Comparison of ENCODE assay signal across 32 mouse cellular contexts in genomic region chr6:99751308-99751707, GRCm38 (mm10). TPM values are rescaled to one million over a fixed set of nuclear protein-coding genes. Genes with fewer than 3 reads are reported as not detected.
DNase-seq lines count a peak whose midpoint lies in the region; ATAC-seq and TF ChIP-seq lines count a peak whose summit lies in the region.
"Had no signal": no experiment of that assay in that cellular context is flagged by ENCODE, and none has a peak within 500 bp of the region (broad histone marks: within the 10 kb centered on the region; RNA-seq: fewer than 3 reads in every experiment).

No protein-coding gene starts in this region.

- TF ChIP-seq CTCF in hindbrain, postnatal 0 days (IDR thresholded peaks at IDR 0.05; ENCODE audit: low read depth) = no peak
- TF ChIP-seq CTCF in brain, embryonic 14.5 days (IDR thresholded peaks at IDR 0.05; ENCODE audit: borderline replicate concordance, extremely low read depth, insufficient read depth, insufficient read length) = no peak

- no peaks in the 10 kb centered on the region for H3K36me3 ChIP-seq in hindbrain, postnatal 0 days (ENCODE audit: insufficient read depth, low read length)
- no peaks in the 10 kb centered on the region for H3K36me3 ChIP-seq in hindbrain, embryonic 14.5 days (replicated peaks; ENCODE audit: control insufficient read depth, insufficient read depth)
- H3K36me3 ChIP-seq: embryonic facial prominence, embryonic 15.5 days; heart, embryonic 10.5 days; kidney, embryonic 15.5 days; limb, embryonic 15.5 days; liver, embryonic 15.5 days; lung, embryonic 15.5 days had no signal

- no peaks in the 10 kb centered on the region for H3K9me3 ChIP-seq in hindbrain, postnatal 0 days (ENCODE audit: low read length)
- no peaks in the 10 kb centered on the region for H3K9me3 ChIP-seq in hindbrain, embryonic 14.5 days (ENCODE audit: control insufficient read depth, low read length)
- H3K9me3 ChIP-seq: embryonic facial prominence, embryonic 15.5 days; heart, embryonic 10.5 days; kidney, embryonic 15.5 days; limb, embryonic 15.5 days; liver, embryonic 15.5 days; lung, embryonic 15.5 days had no signal

- peak; percentile 14 for DNase-seq in hindbrain, postnatal 0 days (ENCODE audit: low spot score)
- no peak for DNase-seq in hindbrain, embryonic 14.5 days (ENCODE audit: low spot score)
- DNase-seq in brain, adult 2 months (ENCODE audit: low read depth, low spot score) = peak; percentile 46
- peak; percentile 85 for DNase-seq in brain, embryonic 14.5 days (ENCODE audit: low read depth)
- DNase-seq in layer of hippocampus, adult 9-11 months = peak; percentile 50
- DNase-seq in c-Kit-positive CD71-positive TER-119-positive erythroid progenitor cells, embryonic 14.5 days (ENCODE audit: low spot score) = no peak
- no peak for DNase-seq in cerebellum, postnatal 36 days
- DNase-seq: adrenal gland, adult 2 months; cerebellum, adult 2 months; cerebellum, postnatal 25 days; embryo, embryonic 11 days; gastrocnemius, postnatal 10 days; kidney, adult 11 months; kidney, postnatal 4 days; left cerebral cortex, postnatal 4 days; lung, postnatal 4 days had no signal

- no peak for TF ChIP-seq POLR2A in brain, embryonic 14.5 days (IDR thresholded peaks at IDR 0.05; ENCODE audit: borderline replicate concordance, extremely low read depth, insufficient read depth, insufficient read length, poor library complexity, severe bottlenecking)

- WGBS in hindbrain, postnatal 0 days = 47% methylated on average over 6 of the region's 6 CpGs
- WGBS in hindbrain, embryonic 14.5 days = 46% methylated on average over 6 of the region's 6 CpGs

- H3K27me3 ChIP-seq in hindbrain, postnatal 0 days (ENCODE audit: insufficient read depth, low read length) = no peaks in the 10 kb centered on the region
- H3K27me3 ChIP-seq in hindbrain, embryonic 14.5 days (ENCODE audit: control insufficient read depth, insufficient read depth, low read length) = 0 out of 2 replicates have a peak, but pooled peaks cover 4% of the 10 kb centered on the region
- H3K27me3 ChIP-seq: embryonic facial prominence, embryonic 15.5 days; limb, embryonic 15.5 days; liver, embryonic 15.5 days; lung, embryonic 15.5 days had no signal

- no peak overlapping the region for H3K4me2 ChIP-seq in hindbrain, postnatal 0 days (ENCODE audit: low read depth, low read length)
- no peak overlapping the region for H3K4me2 ChIP-seq in hindbrain, embryonic 14.5 days (replicated peaks)
- H3K4me2 ChIP-seq: embryonic facial prominence, embryonic 15.5 days; kidney, embryonic 15.5 days; limb, embryonic 15.5 days; liver, embryonic 15.5 days; lung, embryonic 15.5 days had no signal

- no peak overlapping the region for H3K9ac ChIP-seq in hindbrain, postnatal 0 days (replicated peaks; ENCODE audit: low read length)
- no peak overlapping the region for H3K9ac ChIP-seq in hindbrain, embryonic 14.5 days
- H3K9ac ChIP-seq: embryonic facial prominence, embryonic 15.5 days; kidney, embryonic 15.5 days; limb, embryonic 15.5 days; liver, embryonic 15.5 days; lung, embryonic 15.5 days had no signal

- ATAC-seq in hindbrain, postnatal 0 days = no peak
- no peak for ATAC-seq in hindbrain, embryonic 14.5 days (ENCODE audit: low FRiP score)

- no peaks in the 10 kb centered on the region for H3K4me1 ChIP-seq in hindbrain, postnatal 0 days (ENCODE audit: insufficient read depth, low read length)
- H3K4me1 ChIP-seq in hindbrain, embryonic 14.5 days (replicated peaks; ENCODE audit: control insufficient read depth, insufficient read depth, low read length) = no peaks in the 10 kb centered on the region
- H3K4me1 ChIP-seq: embryonic facial prominence, embryonic 15.5 days; heart, embryonic 10.5 days; kidney, embryonic 15.5 days; limb, embryonic 15.5 days; liver, embryonic 15.5 days; lung, embryonic 15.5 days had no signal

- H3K4me3 ChIP-seq in hindbrain, postnatal 0 days (ENCODE audit: low read length) = no peak overlapping the region
- no peak overlapping the region for H3K4me3 ChIP-seq in hindbrain, embryonic 14.5 days (replicated peaks; ENCODE audit: low read length)
- H3K4me3 ChIP-seq: embryonic facial prominence, embryonic 15.5 days; heart, embryonic 10.5 days; kidney, embryonic 15.5 days; left cerebral cortex, adult 2 months; limb, embryonic 15.5 days; liver, embryonic 15.5 days; lung, embryonic 15.5 days had no signal

- no peak overlapping the region for H3K27ac ChIP-seq in hindbrain, postnatal 0 days
- no peak overlapping the region for H3K27ac ChIP-seq in hindbrain, embryonic 14.5 days
- H3K27ac ChIP-seq: embryonic facial prominence, embryonic 15.5 days; heart, embryonic 10.5 days; kidney, embryonic 15.5 days; left cerebral cortex, adult 2 months; limb, embryonic 15.5 days; liver, embryonic 15.5 days; lung, embryonic 15.5 days had no signal

RNA-seq across cellular contexts. Expression of gene Prok2, which starts 25.1 kb away (rescaled TPM):
- 0.11 TPM in 1 of 2 replicates, not detected in the other for total RNA-seq in hindbrain, postnatal 0 days (2014; rRNA removed)
- polyA plus RNA-seq in hindbrain, postnatal 0 days (2015; fragmentation: Nextera tagmentation; extraction: Ambion mirVana) = 0.41 and 0.44 TPM in 2 replicates
- 0.18 TPM in 1 of 2 replicates, not detected in the other for polyA plus RNA-seq in hindbrain, embryonic 14.5 days (2014; fragmentation: Nextera tagmentation; extraction: Ambion mirVana)
- polyA plus RNA-seq in brain, embryonic 14.5 days (2012; rRNA removed) = 0.06 and 0.46 TPM in 2 replicates
- total RNA-seq: adrenal gland, adult 2 months; granulocyte monocyte progenitor cell, adult 5-6 weeks; hematopoietic stem cell, adult 5-6 weeks; megakaryocyte-erythroid progenitor cell, adult 5-6 weeks; MEL had no signal
- polyA plus RNA-seq: adrenal gland, adult 2 months; C2C12; cerebellum, adult 2 months; heart, embryonic 16.5 days; kidney, embryonic 15.5 days; neural tube, embryonic 11.5 days; spleen, adult 2 months; urinary bladder, adult 2 months had no signal

RNA-seq across cellular contexts. Expression of gene Gpr27, which starts 58.8 kb away (rescaled TPM):
- total RNA-seq in hindbrain, postnatal 0 days (2014; rRNA removed) = 71.2 and 101 TPM in 2 replicates
- polyA plus RNA-seq in hindbrain, postnatal 0 days (2015; fragmentation: Nextera tagmentation; extraction: Ambion mirVana) = 18.8 and 19.8 TPM in 2 replicates
- 23.0 and 27.9 TPM in 2 replicates for polyA plus RNA-seq in hindbrain, embryonic 14.5 days (2014; fragmentation: Nextera tagmentation; extraction: Ambion mirVana)
- polyA plus RNA-seq in brain, embryonic 14.5 days (2012; rRNA removed) = 26.5 and 38.8 TPM in 2 replicates
- total RNA-seq: granulocyte monocyte progenitor cell, adult 5-6 weeks; megakaryocyte-erythroid progenitor cell, adult 5-6 weeks; MEL had no signal
- polyA plus RNA-seq: C2C12 had no signal

Comparison
In these comparisons a context has a peak if more than half of its experiments do, and no peak if none do; other contexts are left out.
1. DNase-seq: peak in hindbrain, postnatal 0 days (single experiment), brain, adult 2 months (single experiment), brain, embryonic 14.5 days (single experiment) and layer of hippocampus, adult 9-11 months (single experiment); none in hindbrain, embryonic 14.5 days (single experiment), c-Kit-positive CD71-positive TER-119-positive erythroid progenitor cells, embryonic 14.5 days (single experiment) and cerebellum, postnatal 36 days (0 of 2).